Mouse (Mus musculus) neutrophil, adult 59 days (primary cell): ENCODE measurements around the gene Ldhc. TPM values are rescaled to one million over a fixed set of nuclear protein-coding genes. Genes with fewer than 3 reads are reported as not detected.

Experiments
- total RNA-seq, 2 experiments: library from RNA; stranded (reverse); gene quantifications; 1 replicate in 1 of 2; 2 replicates in 1 of 2; pipeline ENCODE4 v1.2.4; 2023

Gene Ldhc
- 1 to 10 TPM in 1 of 2 experiments, not detected in 1; 2.0 TPM for total RNA-seq

GRCm38 (mm10) chr7:46860996-46861395, at the start of gene Ldhc:
TSS of gene Ldhc (plus strand) at chr7:46861203.

GRCm38 (mm10) chr7:46840787-46841525, 20.0 kb upstream of the Ldhc start, which contains the start of gene Ldha:
TSS of gene Ldha (plus strand) at chr7:46841475.

GRCm38 (mm10) chr7:46919551-46920176, 58.7 kb downstream of the Ldhc start, which contains the start of gene Tsg101:
TSS of gene Tsg101 (minus strand) at chr7:46919969.

Other genes starting within 250 kb of the Ldhc start
- 1 to 10 TPM; 6.5 to 9.2 TPM for gene Sergef, start 221.4 kb upstream of the Ldhc start, total RNA-seq
- gene Tph1, start 188.7 kb upstream of the Ldhc start, total RNA-seq: not detected
- gene Saal1, start 150.5 kb upstream of the Ldhc start, total RNA-seq: 1 to 10 TPM; 6.3 to 8.9 TPM
- under 1 TPM; 0.46 to 0.76 TPM for gene Saa3, start 145.5 kb upstream of the Ldhc start, total RNA-seq
- not detected for gene Saa4, start 128.6 kb upstream of the Ldhc start, total RNA-seq
- gene Saa1, start 118.2 kb upstream of the Ldhc start, total RNA-seq: not detected
- not detected for gene Saa2, start 109.4 kb upstream of the Ldhc start, total RNA-seq
- gene Hps5, start 65.1 kb upstream of the Ldhc start, total RNA-seq: 10 to 100 TPM; 33.9 to 37.3 TPM
- gene Gtf2h1, start 65.1 kb upstream of the Ldhc start, total RNA-seq: 10 to 100 TPM; 29.5 to 37.0 TPM
- 100 to 1,000 TPM; 360 to 389 TPM for gene Ldha, start 19.7 kb upstream of the Ldhc start, total RNA-seq
- 10 to 100 TPM; 49.7 to 52.7 TPM for gene Tsg101, start 58.8 kb downstream of the Ldhc start, total RNA-seq
- gene Uevld, start 97.3 kb downstream of the Ldhc start, total RNA-seq: 10 to 100 TPM; 10.3 to 11.4 TPM
- not detected for gene Gm9999, start 122.4 kb downstream of the Ldhc start, total RNA-seq
- gene Spty2d1, start 147.2 kb downstream of the Ldhc start, total RNA-seq: 10 to 100 TPM; 58.3 to 64.5 TPM
- gene Tmem86a, start 189.4 kb downstream of the Ldhc start, total RNA-seq: 1 to 10 TPM; 6.3 to 8.7 TPM